30 mouse cellular contexts compared by ENCODE assay signal in genomic region chr11:121709278-121709677, GRCm38 (mm10).
"Had no signal": no experiment of that assay in that cellular context is flagged by ENCODE, and none has a peak within 500 bp of the region (broad histone marks: within the 10 kb centered on the region; RNA-seq: fewer than 3 reads in every experiment).

No protein-coding gene starts in this region.

- H3K9ac ChIP-seq: heart, embryonic 12.5 days; heart, embryonic 13.5 days; heart, embryonic 15.5 days; hindbrain, embryonic 12.5 days; hindbrain, embryonic 13.5 days; hindbrain, embryonic 14.5 days; hindbrain, embryonic 15.5 days; intestine, embryonic 15.5 days; kidney, embryonic 15.5 days had no signal

- H3K27ac ChIP-seq: heart, embryonic 13.5 days; heart, embryonic 15.5 days; hindbrain, embryonic 10.5 days; hindbrain, embryonic 12.5 days; hindbrain, embryonic 13.5 days; hindbrain, embryonic 14.5 days; hindbrain, embryonic 15.5 days; hindbrain, postnatal 0 days; intestine, embryonic 15.5 days; kidney, embryonic 15.5 days; kidney, postnatal 0 days; layer of hippocampus, adult 2 months; left cerebral cortex, adult 2 months had no signal

- H3K36me3 ChIP-seq: heart, embryonic 12.5 days; heart, embryonic 13.5 days; heart, embryonic 15.5 days; hindbrain, embryonic 10.5 days; hindbrain, embryonic 12.5 days; hindbrain, embryonic 13.5 days; hindbrain, embryonic 15.5 days; intestine, embryonic 15.5 days; kidney, embryonic 15.5 days had no signal

- H3K27me3 ChIP-seq: intestine, embryonic 15.5 days had no signal

- H3K9me3 ChIP-seq: heart, embryonic 12.5 days; heart, embryonic 13.5 days; heart, embryonic 15.5 days; hindbrain, embryonic 10.5 days; hindbrain, embryonic 12.5 days; hindbrain, embryonic 13.5 days; hindbrain, embryonic 15.5 days; intestine, embryonic 15.5 days; kidney, embryonic 15.5 days had no signal

- H3K4me1 ChIP-seq: heart, embryonic 12.5 days; hindbrain, embryonic 10.5 days; hindbrain, embryonic 12.5 days had no signal

- DNase-seq: heart, postnatal 10 days; heart, postnatal 14 days; heart, postnatal 36 days; heart, postnatal 4 days; kidney, adult 11 months; kidney, adult 18-20 months; kidney, adult 2 months; kidney, adult 8-10 months; kidney, adult 9 months; kidney, postnatal 10 days; kidney, postnatal 14 days; kidney, postnatal 25 days; kidney, postnatal 36 days; kidney, postnatal 4 days; layer of hippocampus, adult 9-11 months; layer of hippocampus, postnatal 36 days had no signal

- H3K4me3 ChIP-seq: heart, embryonic 12.5 days; heart, embryonic 13.5 days; heart, embryonic 15.5 days; hindbrain, embryonic 10.5 days; hindbrain, embryonic 12.5 days; hindbrain, embryonic 13.5 days; hindbrain, embryonic 15.5 days; intestine, embryonic 15.5 days; kidney, embryonic 15.5 days; layer of hippocampus, adult 2 months; left cerebral cortex, adult 2 months had no signal
